Mouse (Mus musculus) kidney, adult 2 months (tissue): Measurements from ENCODE around the gene Fam25c. TPM values are rescaled to one million over a fixed set of nuclear protein-coding genes. Genes with fewer than 3 reads are reported as not detected.

Source experiments
- DNase-seq: peaks from one replicate; pipeline ENCODE4 v3.0.0; 2021
- H3K27ac ChIP-seq: fragments of 200-500 bp; 2 replicates; pipeline ENCODE4 v1.5.1; 2012; ENCODE audit warnings: low read depth, low read length, control low read depth, inconsistent platforms; ENCODE audit not compliant: insufficient read depth
- H3K27me3 ChIP-seq: fragments of 200-500 bp; replicated peaks from 2 replicates; pipeline ENCODE4 v1.6.1; 2012; ENCODE audit warnings: mild to moderate bottlenecking, moderate library complexity, low read length, inconsistent platforms; ENCODE audit not compliant: control insufficient read depth, insufficient read depth
- H3K36me3 ChIP-seq: fragments of 200-500 bp; 2 replicates; pipeline ENCODE4 v1.6.1; 2012; ENCODE audit warnings: mild to moderate bottlenecking, moderate library complexity, low read length, inconsistent platforms; ENCODE audit not compliant: control insufficient read depth, insufficient read depth
- H3K4me1 ChIP-seq: fragments of 200-500 bp; 2 replicates; pipeline ENCODE4 v1.6.1; 2011; ENCODE audit warnings: low read length; ENCODE audit not compliant: control insufficient read depth, insufficient read depth
- H3K4me3 ChIP-seq: fragments of 200-500 bp; 2 replicates; pipeline ENCODE4 v1.5.1; 2011; ENCODE audit warnings: mild to moderate bottlenecking, low read depth, low read length, control low read depth; ENCODE audit not compliant: insufficient read depth
- CTCF ChIP-seq: fragments of 200-500 bp; conservative IDR thresholded peaks from 2 replicates; pipeline ENCODE4 v1.5.1; 2011; ENCODE audit warnings: low read depth, mild to moderate bottlenecking, control low read depth, low read length, moderate library complexity, mixed read lengths; ENCODE audit not compliant: insufficient read depth, insufficient read length
- POLR2A ChIP-seq: fragments of 200-500 bp; IDR thresholded peaks from one replicate; pipeline ENCODE4 v1.6.1; 2011; ENCODE audit warnings: low read depth, low read length, control low read depth
- WGBS: fragments of 180-500 bp; shearing (Covaris S2); methylation state at CpG from one replicate; pipeline ENCODE4 v1.1.7; 2018; 5-methylcytosine and 5-hydroxymethylcytosine counted together
- polyA plus RNA-seq: library from polyadenylated mRNA; depleted of rRNA; stranded (reverse); fragments of >200 nt; gene quantifications from 2 replicates; pipeline ENCODE4 v1.2.3, GENCODE M21; 2012

Gene Fam25c
- polyA plus RNA-seq, 1 experiment = 28.4 TPM

DNA sequence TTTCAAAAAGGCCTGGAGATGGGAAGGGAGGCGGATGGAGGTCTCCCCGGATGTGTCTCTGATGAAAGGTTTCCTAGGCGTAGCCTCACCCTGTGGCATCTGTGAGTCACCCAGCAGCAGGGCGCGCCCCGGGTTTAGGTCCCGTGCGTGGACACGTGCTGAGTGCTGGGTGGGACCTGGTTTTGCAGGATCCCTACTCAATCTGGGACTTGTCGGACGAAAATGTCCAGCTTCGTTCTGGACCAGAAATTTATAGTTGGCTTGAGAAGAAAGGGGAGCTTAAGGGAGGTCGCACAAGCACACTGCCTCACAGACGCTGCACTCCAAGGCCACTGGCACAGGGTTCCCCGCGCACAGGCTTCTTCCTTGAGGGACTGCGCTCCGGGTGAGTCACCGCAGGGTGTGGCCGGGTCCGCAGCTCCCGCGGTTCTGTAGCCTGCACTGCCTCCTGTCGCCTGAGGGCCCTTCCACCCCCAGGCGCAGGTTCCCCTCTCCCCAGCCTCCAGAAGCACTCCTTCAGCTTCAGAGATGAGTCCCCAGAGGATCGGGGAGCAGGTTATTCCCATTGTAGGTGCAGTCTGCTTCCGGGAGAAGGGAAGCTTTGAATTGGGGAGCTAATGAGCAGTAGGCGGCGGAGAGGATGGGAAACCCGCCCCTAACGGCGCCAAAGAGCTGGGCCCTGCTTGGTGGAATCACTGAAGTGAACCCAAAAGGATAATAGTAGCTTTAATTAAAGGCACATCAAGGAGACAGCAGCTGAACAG lies 8.4 kb upstream of the Fam25c start:
- H3K4me3 ChIP-seq = peak overlapping the region; percentile 49
- WGBS = 3% methylated on average over 32 of the region's 32 CpGs
- peak overlapping the region; percentile 71 for H3K27ac ChIP-seq
- peak; percentile 24 for TF ChIP-seq POLR2A
- peak; percentile 55 for TF ChIP-seq CTCF
- peak; percentile 71 for DNase-seq
- H3K36me3 ChIP-seq = no peaks in the 10 kb centered on the region
- no peaks in the 10 kb centered on the region for H3K27me3 ChIP-seq
- H3K4me1 ChIP-seq = peaks cover 5% of the 10 kb centered on the region

DNA sequence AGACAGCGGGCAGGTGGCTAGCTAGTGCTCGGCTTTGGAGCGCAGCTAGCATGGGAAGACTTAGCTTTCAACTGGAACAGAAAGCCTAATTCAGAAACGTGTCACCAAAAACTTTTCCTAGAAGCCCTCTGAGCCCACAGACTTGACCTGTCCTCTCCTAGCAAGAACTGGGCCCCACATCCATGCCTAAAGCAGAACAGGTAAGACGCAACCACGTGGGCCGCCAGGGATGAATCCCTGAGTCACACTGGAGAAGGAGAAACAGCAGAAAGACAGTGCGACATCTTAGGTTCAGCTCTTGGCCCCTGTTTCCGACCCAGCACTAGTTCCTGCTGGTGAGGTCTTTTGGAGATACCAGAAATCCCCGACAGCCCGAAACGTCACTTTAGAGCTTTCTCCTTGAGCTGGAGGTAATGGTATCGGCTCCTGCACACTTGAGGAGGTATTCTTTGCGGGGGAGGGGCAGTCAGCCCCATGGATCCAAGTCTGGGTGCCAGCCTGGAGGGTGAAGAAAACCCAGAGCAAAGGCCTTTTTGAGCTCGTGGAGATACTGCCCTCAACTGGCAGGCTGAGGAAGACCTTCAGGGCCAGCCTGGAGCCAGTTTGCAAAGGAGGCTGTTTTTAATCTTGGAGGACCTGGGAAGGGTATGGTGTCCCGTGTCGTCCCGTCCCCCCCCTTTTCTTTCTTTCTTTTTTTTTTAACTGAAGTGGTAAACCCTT lies 7.7 kb upstream of the Fam25c start:
- peak; percentile 90 for DNase-seq
- Histone ChIP-seq H3K27me3 (no peaks in the 10 kb centered on the region), H3K36me3 (no peaks in the 10 kb centered on the region), H3K4me1 (peaks cover 10% of the 10 kb centered on the region), H3K27ac (peak overlapping the region; percentile 71), H3K4me3 (peak overlapping the region; percentile 49)
- TF ChIP-seq CTCF (peak; percentile 90), POLR2A (no peak)
- WGBS = 39% methylated on average over 18 of the region's 18 CpGs

DNA sequence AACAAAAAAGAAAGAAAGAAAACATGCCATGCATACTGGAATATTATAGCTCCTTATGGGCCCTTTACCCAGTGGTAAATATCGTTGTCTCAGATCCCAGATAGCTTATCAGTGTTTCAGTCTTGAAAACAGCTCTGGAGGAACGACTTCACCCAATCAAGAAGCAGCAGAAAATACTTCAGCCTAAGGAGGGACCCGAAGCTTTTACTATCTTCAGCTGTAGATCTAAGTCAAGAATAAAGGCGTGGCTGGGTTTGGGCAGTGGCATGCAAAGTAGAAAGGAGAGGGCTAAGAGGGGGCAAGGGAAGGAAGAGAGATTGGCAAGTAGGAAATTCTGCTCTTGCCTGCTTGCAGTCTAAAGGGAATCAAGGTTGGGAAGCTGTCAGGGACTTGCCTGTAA lies 6.9 kb upstream of the Fam25c start:
- no peaks in the 10 kb centered on the region for H3K36me3 ChIP-seq
- TF ChIP-seq CTCF (no peak), POLR2A (no peak)
- H3K4me3 ChIP-seq = no peak overlapping the region
- no peak overlapping the region for H3K27ac ChIP-seq
- no peak for DNase-seq
- H3K27me3 ChIP-seq = no peaks in the 10 kb centered on the region
- WGBS = 86% methylated on average over 4 of the region's 4 CpGs
- peaks cover 10% of the 10 kb centered on the region for H3K4me1 ChIP-seq

DNA sequence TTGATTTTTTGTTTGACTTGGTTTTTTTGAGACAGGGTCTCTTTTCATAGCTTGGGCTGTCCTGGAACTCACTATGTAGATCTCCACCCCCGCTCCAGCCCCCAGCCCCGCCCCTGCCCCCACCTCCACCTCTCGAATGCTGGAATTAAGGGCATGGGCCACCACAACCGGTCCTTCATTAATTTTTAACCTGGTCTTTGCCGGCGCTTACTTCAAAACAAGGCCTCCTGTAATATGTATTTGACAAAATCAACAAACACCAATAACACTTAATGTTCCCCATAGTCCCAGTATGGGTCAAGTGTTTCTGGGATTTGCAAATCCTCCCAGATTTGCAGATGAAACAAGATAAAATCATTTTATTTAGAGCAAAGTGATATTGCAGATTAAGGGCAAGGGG lies 5.0 kb upstream of the Fam25c start:
- Histone ChIP-seq H3K4me1 (peaks cover 24% of the 10 kb centered on the region), H3K27ac (no peak overlapping the region), H3K27me3 (no peaks in the 10 kb centered on the region), H3K4me3 (no peak overlapping the region), H3K36me3 (no peaks in the 10 kb centered on the region)
- TF ChIP-seq CTCF (no peak), POLR2A (no peak)
- WGBS = 32% methylated on average over 6 of the region's 6 CpGs
- DNase-seq = peak; percentile 79

DNA sequence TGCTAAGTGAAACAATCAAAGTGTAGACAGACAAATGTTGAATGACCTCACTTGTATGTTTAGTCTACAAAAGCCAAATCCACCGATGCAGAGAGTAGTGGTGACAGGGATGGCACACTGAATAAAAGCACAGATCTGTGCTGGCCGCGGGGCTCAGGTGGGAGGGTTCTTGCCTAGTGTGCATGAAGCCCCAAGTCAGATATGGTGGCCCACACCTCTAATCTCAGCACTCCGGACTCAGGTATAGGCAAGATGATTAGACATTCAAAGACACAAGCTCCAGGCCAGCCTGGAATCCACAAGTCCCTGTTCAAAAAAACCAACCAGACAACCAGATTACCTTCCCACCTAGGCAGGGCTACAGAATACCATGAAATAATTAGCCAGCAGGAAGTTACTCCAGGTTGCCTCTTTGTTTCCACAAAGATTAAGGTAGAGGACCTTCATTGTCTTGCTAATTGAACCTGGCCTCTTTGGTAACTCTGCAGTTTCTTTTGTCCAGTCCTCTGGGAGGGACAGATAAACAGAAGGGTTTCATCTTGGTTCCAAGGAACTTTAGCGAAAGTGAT lies 4.5 kb upstream of the Fam25c start:
- H3K27ac ChIP-seq = no peak overlapping the region
- 59% methylated on average over 5 of the region's 5 CpGs for WGBS
- no peaks in the 10 kb centered on the region for H3K36me3 ChIP-seq
- no peak overlapping the region for H3K4me3 ChIP-seq
- no peak for TF ChIP-seq POLR2A
- TF ChIP-seq CTCF = no peak
- H3K27me3 ChIP-seq = no peaks in the 10 kb centered on the region
- H3K4me1 ChIP-seq = peaks cover 28% of the 10 kb centered on the region
- no peak for DNase-seq

DNA sequence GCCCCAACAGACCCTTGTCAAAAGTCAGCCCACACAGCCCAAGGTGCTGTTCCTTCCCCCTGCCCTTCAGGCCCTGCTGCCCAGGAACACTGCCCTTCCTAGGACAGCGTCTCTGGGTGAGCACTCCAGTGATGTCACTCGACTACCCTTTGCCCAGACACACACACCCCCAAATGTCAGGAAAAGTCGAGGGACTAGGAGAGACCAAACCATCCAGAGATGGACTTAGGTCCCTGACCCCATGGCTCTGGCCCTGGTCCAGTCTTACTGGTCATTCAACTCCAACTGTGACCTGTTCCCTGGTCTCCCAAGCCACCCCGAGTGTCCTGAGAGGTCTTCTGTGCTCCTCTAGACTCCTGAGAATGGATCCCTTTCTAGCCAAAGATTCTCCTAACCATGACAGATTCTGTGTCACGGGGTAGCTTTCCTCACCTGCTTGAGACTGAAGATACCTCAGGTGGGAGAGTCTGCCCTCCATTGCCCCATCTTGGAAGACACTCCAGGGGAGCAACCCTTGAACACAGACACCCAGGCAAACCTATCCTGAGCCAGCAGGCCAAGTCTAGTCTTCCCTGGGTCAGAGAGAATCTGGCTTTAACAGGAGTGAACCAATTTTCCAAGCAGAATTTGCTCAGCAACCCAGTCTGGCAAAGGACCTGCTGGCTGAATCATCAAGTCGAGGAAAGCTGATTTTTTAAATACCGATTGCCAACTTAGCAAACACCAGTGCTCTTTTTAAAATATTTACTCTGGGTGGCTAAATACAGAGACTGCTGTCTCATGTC lies 2.6 kb upstream of the Fam25c start:
- DNase-seq = peak; percentile 95
- 46% methylated on average over 7 of the region's 7 CpGs for WGBS
- Histone ChIP-seq H3K27me3 (no peaks in the 10 kb centered on the region), H3K4me3 (no peak overlapping the region), H3K4me1 (peaks cover 29% of the 10 kb centered on the region; the same call in 1 of the 2 replicates), H3K36me3 (no peaks in the 10 kb centered on the region), H3K27ac (peak overlapping the region; percentile 91)
- TF ChIP-seq POLR2A (no peak), CTCF (no peak)
